ENCODE assay signal across 10 mouse cellular contexts in the genomic region with DNA sequence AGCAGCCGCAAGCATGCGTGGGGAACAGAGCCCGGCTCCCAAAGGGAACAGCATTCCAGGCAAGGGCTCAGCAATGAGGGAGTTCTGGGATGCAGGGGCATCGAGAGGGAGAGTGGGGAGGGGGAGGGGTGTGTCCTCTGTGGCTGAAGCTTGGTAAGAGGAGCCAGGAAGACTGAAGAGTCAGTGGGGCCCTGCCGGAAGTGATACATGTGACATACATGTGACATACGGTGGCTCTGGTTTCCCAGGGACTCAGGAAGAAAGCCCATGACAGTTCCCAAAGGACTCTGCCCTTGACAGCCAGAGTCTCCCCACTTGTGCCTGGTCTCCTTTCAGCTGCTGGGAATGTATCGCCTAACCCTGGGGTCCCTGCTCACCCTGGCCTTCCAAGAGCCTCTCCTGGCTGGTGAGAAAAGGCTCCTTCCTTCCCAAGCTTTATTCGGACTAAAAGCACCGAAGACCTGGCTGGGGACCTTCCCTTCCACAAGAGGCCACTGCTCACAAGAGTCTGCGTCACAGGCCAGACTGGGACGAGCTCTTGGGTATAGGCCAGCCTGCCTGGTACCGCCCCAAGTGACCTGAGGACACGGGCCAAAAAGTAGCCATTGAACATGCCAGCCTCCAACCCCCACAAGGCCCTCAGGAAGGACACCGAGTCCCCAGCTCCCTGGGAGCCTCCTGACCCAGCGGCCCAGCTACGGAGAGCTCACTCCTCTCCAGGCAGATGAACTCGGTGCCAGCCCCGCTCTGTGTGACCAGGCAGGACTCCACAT. TPM values are rescaled to one million over a fixed set of nuclear protein-coding genes. Genes with fewer than 3 reads are reported as not detected.
A peak's percentile ranks its signal among the peaks of the same experiment; 100 is the strongest.
DNase-seq lines count a peak whose midpoint lies in the region; ATAC-seq lines count a peak whose summit lies in the region.
"Had no signal": no experiment of that assay in that cellular context is flagged by ENCODE, and none has a peak within 500 bp of the region (broad histone marks: within the 10 kb centered on the region; RNA-seq: fewer than 3 reads in every experiment).

No protein-coding gene starts in this region.

- H3K4me3 ChIP-seq in megakaryocyte, embryonic 14.5 days (replicated peaks): peak overlapping the region; percentile 50
- no peak overlapping the region for H3K4me3 ChIP-seq in heart, embryonic 12.5 days
- H3K4me3 ChIP-seq in liver, embryonic 13.5 days (replicated peaks): no peak overlapping the region
- no peak overlapping the region for H3K4me3 ChIP-seq in forebrain, embryonic 13.5 days
- H3K4me3 ChIP-seq: embryonic facial prominence, embryonic 12.5 days; left cerebral cortex, adult 2 months had no signal

- peaks cover 98% of the 10 kb centered on the region for H3K4me1 ChIP-seq in megakaryocyte, embryonic 14.5 days
- H3K4me1 ChIP-seq in heart, embryonic 12.5 days (replicated peaks): peaks cover 73% of the 10 kb centered on the region
- peaks cover 96% of the 10 kb centered on the region for H3K4me1 ChIP-seq in liver, embryonic 13.5 days (replicated peaks)
- H3K4me1 ChIP-seq in forebrain, embryonic 13.5 days: no peaks in the 10 kb centered on the region

- 0 out of 2 replicates have a peak, but pooled peaks cover 3% of the 10 kb centered on the region for H3K9me3 ChIP-seq in megakaryocyte, embryonic 14.5 days
- no peaks in the 10 kb centered on the region for H3K9me3 ChIP-seq in heart, embryonic 12.5 days (replicated peaks)
- H3K9me3 ChIP-seq in liver, embryonic 13.5 days (replicated peaks): no peaks in the 10 kb centered on the region
- H3K9me3 ChIP-seq in forebrain, embryonic 13.5 days (replicated peaks): no peaks in the 10 kb centered on the region
- H3K9me3 ChIP-seq: embryonic facial prominence, embryonic 12.5 days had no signal

- H3K36me3 ChIP-seq in megakaryocyte, embryonic 14.5 days (replicated peaks; ENCODE audit: low read length): peaks cover 64% of the 10 kb centered on the region
- no peaks in the 10 kb centered on the region for H3K36me3 ChIP-seq in heart, embryonic 12.5 days
- peaks cover 9% of the 10 kb centered on the region for H3K36me3 ChIP-seq in liver, embryonic 13.5 days
- no peaks in the 10 kb centered on the region for H3K36me3 ChIP-seq in forebrain, embryonic 13.5 days (ENCODE audit: poor library complexity, severe bottlenecking)
- H3K36me3 ChIP-seq: embryonic facial prominence, embryonic 12.5 days had no signal

- peak overlapping the region; percentile 17; the same call in 1 of the 2 replicates for H3K27ac ChIP-seq in heart, embryonic 12.5 days (ENCODE audit: poor library complexity, severe bottlenecking)
- peak overlapping the region; percentile 44; the same call in 1 of the 2 replicates for H3K27ac ChIP-seq in liver, embryonic 13.5 days
- no peak overlapping the region for H3K27ac ChIP-seq in forebrain, embryonic 13.5 days
- H3K27ac ChIP-seq: embryonic facial prominence, embryonic 12.5 days; left cerebral cortex, adult 2 months had no signal

- 65% methylated on average over 18 of the region's 18 CpGs for WGBS in heart, embryonic 12.5 days
- 72% methylated on average over 18 of the region's 18 CpGs for WGBS in liver, embryonic 13.5 days (ENCODE audit: insufficient replicate concordance)
- 83% methylated on average over 18 of the region's 18 CpGs for WGBS in forebrain, embryonic 13.5 days

- ATAC-seq in megakaryocyte, adult 5-6 weeks (ENCODE audit: poor library complexity, severe bottlenecking): no peak
- no peak for ATAC-seq in heart, embryonic 12.5 days (ENCODE audit: insufficient number of reproducible peaks, low FRiP score)
- no peak for ATAC-seq in liver, embryonic 13.5 days (ENCODE audit: low read depth)
- no peak for ATAC-seq in forebrain, embryonic 13.5 days

- no peak overlapping the region for H3K9ac ChIP-seq in heart, embryonic 12.5 days
- H3K9ac ChIP-seq in liver, embryonic 13.5 days: peak overlapping the region; percentile 39; the same call in 1 of the 2 replicates
- H3K9ac ChIP-seq in forebrain, embryonic 13.5 days: no peak overlapping the region
- H3K9ac ChIP-seq: embryonic facial prominence, embryonic 12.5 days had no signal

- peak; percentile 88 to 90 for DNase-seq in adrenal gland, postnatal 36 days
- DNase-seq in liver, embryonic 13.5 days: no peak
- DNase-seq in B cell, adult 2 months: no peak
- no peak for DNase-seq in spleen, adult 12 weeks (ENCODE audit: low spot score)

- no peaks in the 10 kb centered on the region for H3K27me3 ChIP-seq in megakaryocyte, embryonic 14.5 days (replicated peaks)
- no peaks in the 10 kb centered on the region for H3K27me3 ChIP-seq in heart, embryonic 12.5 days (replicated peaks)
- H3K27me3 ChIP-seq in liver, embryonic 13.5 days: no peaks in the 10 kb centered on the region
- H3K27me3 ChIP-seq in forebrain, embryonic 13.5 days: no peaks in the 10 kb centered on the region
- H3K27me3 ChIP-seq: embryonic facial prominence, embryonic 12.5 days had no signal

- H3K4me2 ChIP-seq in heart, embryonic 12.5 days: no peak overlapping the region
- H3K4me2 ChIP-seq in liver, embryonic 13.5 days: no peak overlapping the region
- no peak overlapping the region for H3K4me2 ChIP-seq in forebrain, embryonic 13.5 days
- H3K4me2 ChIP-seq: embryonic facial prominence, embryonic 12.5 days had no signal

RNA-seq across cellular contexts. Expression of a gene that starts 24.1 kb away (rescaled TPM):
- 1,149 and 2,622 TPM in 2 replicates for polyA plus RNA-seq in megakaryocyte, embryonic 14.5 days (2012; ENCODE audit: insufficient read depth, low replicate concordance)
- total RNA-seq in megakaryocyte, adult 5-6 weeks (2015): 124 and 143 TPM in 2 replicates
- 43.2 and 59.0 TPM in 2 replicates for total RNA-seq in megakaryocyte, adult 5-6 weeks (2017)
- 10 to 100 TPM; 20.8 to 30.0 TPM for total RNA-seq in adrenal gland, postnatal 36 days (2021)
- polyA plus RNA-seq in heart, embryonic 12.5 days (2016; fragmentation: Nextera tagmentation; extraction: Ambion mirVana): 146 and 147 TPM in 2 replicates
- polyA plus RNA-seq in liver, embryonic 13.5 days (2015; fragmentation: Nextera tagmentation; extraction: Ambion mirVana): 260 and 311 TPM in 2 replicates
- 40.0 and 47.6 TPM in 2 replicates for polyA plus RNA-seq in forebrain, embryonic 13.5 days (2015; fragmentation: Nextera tagmentation; extraction: Ambion mirVana)

RNA-seq across cellular contexts. Expression of a gene that starts 44.5 kb away (rescaled TPM):
- 26.3 and 89.2 TPM in 2 replicates for polyA plus RNA-seq in megakaryocyte, embryonic 14.5 days (2012; ENCODE audit: insufficient read depth, low replicate concordance)
- total RNA-seq in megakaryocyte, adult 5-6 weeks (2015): 53.2 and 72.9 TPM in 2 replicates
- total RNA-seq in megakaryocyte, adult 5-6 weeks (2017): 42.4 and 54.3 TPM in 2 replicates
- total RNA-seq in adrenal gland, postnatal 36 days (2021): 10 to 100 TPM; 64.8 to 66.1 TPM
- 102 and 103 TPM in 2 replicates for polyA plus RNA-seq in heart, embryonic 12.5 days (2016; fragmentation: Nextera tagmentation; extraction: Ambion mirVana)
- 94.5 and 96.8 TPM in 2 replicates for polyA plus RNA-seq in liver, embryonic 13.5 days (2015; fragmentation: Nextera tagmentation; extraction: Ambion mirVana)
- 146 and 148 TPM in 2 replicates for polyA plus RNA-seq in forebrain, embryonic 13.5 days (2015; fragmentation: Nextera tagmentation; extraction: Ambion mirVana)

Comparison
In these comparisons a context has a peak if more than half of its experiments do, and no peak if none do; other contexts are left out.
1. DNase-seq: peak in adrenal gland, postnatal 36 days (2 of 2); none in liver, embryonic 13.5 days (single experiment), B cell, adult 2 months (0 of 2) and spleen, adult 12 weeks (single experiment).